Mouse (Mus musculus) subcutaneous adipose tissue, adult 2 months (tissue): Measurements from ENCODE around the gene Scgb1b30. TPM values are rescaled to one million over a fixed set of nuclear protein-coding genes. Genes with fewer than 3 reads are reported as not detected.

Experiments
- polyA plus RNA-seq: library from polyadenylated mRNA; depleted of rRNA; stranded (reverse); fragments of >200 nt; gene quantifications from 2 replicates; pipeline ENCODE4 v1.2.3, GENCODE M21; 2012; ENCODE audit warnings: low replicate concordance; rRNA removed

Scgb1b30 gene
- polyA plus RNA-seq = not detected in 2 replicates

GRCm38 (mm10) chr7:34094911-34095481 is at the start of gene Scgb1b30:
Gene Scgb1b30 (plus strand): TSS chr7:34095431.

GRCm38 (mm10) chr7:34133117-34133762 is 38.0 kb downstream of the Scgb1b30 start, which contains the start of gene Wtip:
Gene Wtip (minus strand): TSS chr7:34133268.

Other genes with a start within 250 kb of the Scgb1b30 start
- gene Scgb2b26, start 150.4 kb upstream of the Scgb1b30 start, polyA plus RNA-seq = not detected in 2 replicates
- not detected in 2 replicates for gene Scgb2b27, start 81.5 kb upstream of the Scgb1b30 start, polyA plus RNA-seq
- not detected in 2 replicates for gene Scgb1b27, start 73.9 kb upstream of the Scgb1b30 start, polyA plus RNA-seq
- gene Wtip, start 37.8 kb downstream of the Scgb1b30 start, polyA plus RNA-seq = 27.8 and 42.8 TPM in 2 replicates
- 52.8 and 63.0 TPM in 2 replicates for gene Uba2, start 74.2 kb downstream of the Scgb1b30 start, polyA plus RNA-seq
- 21.2 and 27.0 TPM in 2 replicates for gene Pdcd2l, start 101.2 kb downstream of the Scgb1b30 start, polyA plus RNA-seq
- 358 and 363 TPM in 2 replicates for gene Gpi1, start 134.9 kb downstream of the Scgb1b30 start, polyA plus RNA-seq
- gene Gm6096, start 155.6 kb downstream of the Scgb1b30 start, polyA plus RNA-seq = not detected in 2 replicates
- 40.0 and 54.0 TPM in 2 replicates for gene 4931406P16Rik, start 218.1 kb downstream of the Scgb1b30 start, polyA plus RNA-seq